Comparison of ENCODE assay signal across 12 mouse cellular contexts in the genomic region with DNA sequence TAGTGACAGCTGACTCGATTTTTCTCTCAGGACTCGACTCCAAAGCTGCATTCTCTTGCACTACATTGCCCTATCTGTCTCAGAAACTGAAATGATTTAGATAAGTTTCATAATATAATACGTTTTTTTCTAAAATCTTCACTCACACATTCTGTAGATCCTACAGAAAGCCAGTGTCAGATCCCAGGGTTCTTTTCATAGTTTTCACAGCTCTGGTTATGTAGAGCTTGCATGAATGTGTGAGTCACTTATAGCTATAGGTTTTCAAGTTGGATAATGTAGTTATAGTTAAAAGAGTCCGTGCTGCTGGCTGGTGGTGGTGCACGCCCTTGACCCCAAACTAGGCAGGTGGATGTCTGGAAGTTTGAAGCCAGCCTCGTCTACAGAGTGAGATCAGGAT. TPM values are rescaled to one million over a fixed set of nuclear protein-coding genes. Genes with fewer than 3 reads are reported as not detected.
DNase-seq lines count a peak whose midpoint lies in the region; ATAC-seq lines count a peak whose summit lies in the region.
"Had no signal": no experiment of that assay in that cellular context is flagged by ENCODE, and none has a peak within 500 bp of the region (broad histone marks: within the 10 kb centered on the region; RNA-seq: fewer than 3 reads in every experiment).

No protein-coding gene starts in this region.

- H3K27me3 ChIP-seq in heart, embryonic 11.5 days (ENCODE audit: control insufficient read depth, insufficient read depth, low read length) = no peaks in the 10 kb centered on the region
- H3K27me3 ChIP-seq in limb, embryonic 13.5 days = no peaks in the 10 kb centered on the region
- H3K27me3 ChIP-seq in limb, embryonic 10.5 days (ENCODE audit: low read depth, poor library complexity, severe bottlenecking) = no peaks in the 10 kb centered on the region
- H3K27me3 ChIP-seq in heart, embryonic 16.5 days (ENCODE audit: control insufficient read depth, insufficient read depth, low read length) = no peaks in the 10 kb centered on the region
- no peaks in the 10 kb centered on the region for H3K27me3 ChIP-seq in liver, embryonic 16.5 days (ENCODE audit: control insufficient read depth, insufficient read depth, low read depth, low read length)
- H3K27me3 ChIP-seq: forebrain, embryonic 13.5 days had no signal

- H3K27ac ChIP-seq in heart, embryonic 11.5 days (ENCODE audit: low read depth, low read length) = peak overlapping the region; percentile 84
- 0 out of 2 replicates have a peak overlapping the region, but pooled peaks have one; percentile 28 for H3K27ac ChIP-seq in limb, embryonic 13.5 days
- H3K27ac ChIP-seq in limb, embryonic 10.5 days = no peak overlapping the region
- H3K27ac ChIP-seq in heart, embryonic 16.5 days (ENCODE audit: low read length) = peak overlapping the region; percentile 87
- H3K27ac ChIP-seq in liver, embryonic 16.5 days (ENCODE audit: low read length) = peak overlapping the region; percentile 69; the same call in 1 of the 2 replicates
- H3K27ac ChIP-seq: forebrain, embryonic 13.5 days had no signal

- peaks cover 18% of the 10 kb centered on the region for H3K36me3 ChIP-seq in heart, embryonic 11.5 days (ENCODE audit: control insufficient read depth, insufficient read depth, low read length)
- peaks cover 39% of the 10 kb centered on the region for H3K36me3 ChIP-seq in limb, embryonic 13.5 days
- H3K36me3 ChIP-seq in limb, embryonic 10.5 days = peaks cover 44% of the 10 kb centered on the region
- peaks cover 56% of the 10 kb centered on the region for H3K36me3 ChIP-seq in heart, embryonic 16.5 days (ENCODE audit: control insufficient read depth, insufficient read depth)
- H3K36me3 ChIP-seq in liver, embryonic 16.5 days (ENCODE audit: control insufficient read depth, insufficient read depth) = peaks cover 29% of the 10 kb centered on the region

- H3K4me2 ChIP-seq in heart, embryonic 11.5 days = no peak overlapping the region
- H3K4me2 ChIP-seq in limb, embryonic 13.5 days (replicated peaks) = no peak overlapping the region
- H3K4me2 ChIP-seq in heart, embryonic 16.5 days (ENCODE audit: low read depth, low read length) = no peak overlapping the region
- H3K4me2 ChIP-seq in liver, embryonic 16.5 days (ENCODE audit: low read depth, low read length) = no peak overlapping the region
- H3K4me2 ChIP-seq: forebrain, embryonic 13.5 days had no signal

- H3K4me3 ChIP-seq in heart, embryonic 11.5 days (ENCODE audit: low read depth, low read length) = no peak overlapping the region
- no peak overlapping the region for H3K4me3 ChIP-seq in limb, embryonic 13.5 days
- H3K4me3 ChIP-seq in limb, embryonic 10.5 days = no peak overlapping the region
- no peak overlapping the region for H3K4me3 ChIP-seq in heart, embryonic 16.5 days (ENCODE audit: low read length)
- no peak overlapping the region for H3K4me3 ChIP-seq in liver, embryonic 16.5 days (ENCODE audit: low read depth, low read length)
- H3K4me3 ChIP-seq: forebrain, embryonic 13.5 days had no signal

- no peak for ATAC-seq in heart, embryonic 11.5 days (replicated peaks; ENCODE audit: insufficient number of reproducible peaks, low FRiP score, low TSS enrichment)
- no peak for ATAC-seq in limb, embryonic 13.5 days (ENCODE audit: low FRiP score, low read depth)
- no peak for ATAC-seq in heart, embryonic 16.5 days (replicated peaks; ENCODE audit: extremely low read depth, insufficient read depth, low FRiP score)
- ATAC-seq in liver, embryonic 16.5 days (ENCODE audit: low read depth) = no peak
- ATAC-seq: forebrain, embryonic 13.5 days had no signal

- 75% methylated on average over 6 of the region's 6 CpGs for WGBS in heart, embryonic 11.5 days (ENCODE audit: insufficient replicate concordance)
- 87% methylated on average over 6 of the region's 6 CpGs for WGBS in limb, embryonic 13.5 days
- 85% methylated on average over 6 of the region's 6 CpGs for WGBS in limb, embryonic 10.5 days
- 67% methylated on average over 6 of the region's 6 CpGs for WGBS in heart, embryonic 16.5 days
- WGBS in liver, embryonic 16.5 days (ENCODE audit: insufficient replicate concordance) = 69% methylated on average over 6 of the region's 6 CpGs

- H3K9ac ChIP-seq in heart, embryonic 11.5 days (ENCODE audit: low read depth, low read length) = peak overlapping the region; percentile 56
- H3K9ac ChIP-seq in limb, embryonic 13.5 days = no peak overlapping the region
- H3K9ac ChIP-seq in heart, embryonic 16.5 days (ENCODE audit: low read length) = peak overlapping the region; percentile 8; the same call in 1 of the 2 replicates
- no peak overlapping the region for H3K9ac ChIP-seq in liver, embryonic 16.5 days (ENCODE audit: low read depth, low read length)
- H3K9ac ChIP-seq: forebrain, embryonic 13.5 days had no signal

- no peak for DNase-seq in heart, postnatal 36 days
- DNase-seq in limb, embryonic 10.5 days (ENCODE audit: low spot score) = no peak
- no peak for DNase-seq in retina, embryonic 14.5 days (ENCODE audit: low spot score)
- no peak for DNase-seq in thymus, postnatal 36 days
- DNase-seq: cerebellum, postnatal 25 days; gastrocnemius, postnatal 36 days; layer of hippocampus, postnatal 36 days had no signal

- peaks cover 33% of the 10 kb centered on the region for H3K4me1 ChIP-seq in heart, embryonic 11.5 days (ENCODE audit: control insufficient read depth, insufficient read depth, low read length)
- H3K4me1 ChIP-seq in limb, embryonic 13.5 days = no peaks in the 10 kb centered on the region
- H3K4me1 ChIP-seq in limb, embryonic 10.5 days = no peaks in the 10 kb centered on the region
- peaks cover 47% of the 10 kb centered on the region for H3K4me1 ChIP-seq in heart, embryonic 16.5 days (ENCODE audit: control insufficient read depth, insufficient read depth, low read length)
- H3K4me1 ChIP-seq in liver, embryonic 16.5 days (ENCODE audit: control insufficient read depth, low read depth, low read length) = peaks cover 17% of the 10 kb centered on the region
- H3K4me1 ChIP-seq: forebrain, embryonic 13.5 days had no signal

- no peaks in the 10 kb centered on the region for H3K9me3 ChIP-seq in heart, embryonic 11.5 days (replicated peaks; ENCODE audit: control insufficient read depth, low read length)
- H3K9me3 ChIP-seq in limb, embryonic 13.5 days = no peaks in the 10 kb centered on the region
- H3K9me3 ChIP-seq in limb, embryonic 10.5 days (replicated peaks) = no peaks in the 10 kb centered on the region
- no peaks in the 10 kb centered on the region for H3K9me3 ChIP-seq in heart, embryonic 16.5 days (replicated peaks; ENCODE audit: control insufficient read depth, low read length)
- H3K9me3 ChIP-seq in liver, embryonic 16.5 days (replicated peaks; ENCODE audit: control insufficient read depth, low read length) = no peaks in the 10 kb centered on the region
- H3K9me3 ChIP-seq: forebrain, embryonic 13.5 days had no signal

- intact Hi-C loops in heart, postnatal 36 days (cut with DNase I) = loop anchor here (5.0 kb wide), 2 partner anchors 32 to 43 kb away; partner anchors contain the start of gene Ranbp2

RNA-seq across cellular contexts. Expression of gene Ranbp2, which starts 42.1 kb away (rescaled TPM):
- polyA plus RNA-seq in heart, embryonic 11.5 days (2014; fragmentation: Nextera tagmentation; extraction: Ambion mirVana) = 21.9 and 35.5 TPM in 2 replicates
- 10 to 100 TPM; 45.1 to 54.4 TPM for total RNA-seq in heart, postnatal 36 days (2021)
- 24.8 and 26.2 TPM in 2 replicates for polyA plus RNA-seq in limb, embryonic 13.5 days (2015; fragmentation: Nextera tagmentation; extraction: Ambion mirVana)
- 22.2 and 27.0 TPM in 2 replicates for polyA plus RNA-seq in limb, embryonic 10.5 days (2016; fragmentation: Nextera tagmentation; extraction: Ambion mirVana)
- polyA plus RNA-seq in heart, embryonic 16.5 days (2015; fragmentation: Nextera tagmentation; extraction: Ambion mirVana) = 14.0 and 15.4 TPM in 2 replicates
- polyA plus RNA-seq in liver, embryonic 16.5 days (2015; fragmentation: Nextera tagmentation; extraction: Ambion mirVana) = 18.2 and 20.9 TPM in 2 replicates

Comparison
In these comparisons a context has a peak if more than half of its experiments do, and no peak if none do; other contexts are left out.
1. H3K9ac ChIP-seq: peak in heart, embryonic 11.5 days (single experiment) and heart, embryonic 16.5 days (single experiment); none in limb, embryonic 13.5 days (single experiment) and liver, embryonic 16.5 days (single experiment).